Mouse (Mus musculus) liver, embryonic 11.5 days (tissue): Measurements from ENCODE around the gene Dct. TPM values are rescaled to one million over a fixed set of nuclear protein-coding genes. Genes with fewer than 3 reads are reported as not detected.

Experiments used
- ATAC-seq: fragments of 200-750 bp; cut with Nextera tagmentation; replicated peaks from 2 replicates; pipeline ENCODE4 v1.8.0; 2017; ENCODE audit warnings: moderate number of reproducible peaks, mild to moderate bottlenecking, moderate TSS enrichment, moderate library complexity; ENCODE audit not compliant: low FRiP score
- DNase-seq: peaks from one replicate; pipeline ENCODE4 v3.0.0-alpha.2; 2017; ENCODE audit warnings: low spot score
- H3K27ac ChIP-seq: fragments of 300-500 bp; sonication (generic); 2 replicates; pipeline ENCODE4 v1.5.1; 2014; ENCODE audit warnings: mild to moderate bottlenecking, low read depth, low read length, control low read depth
- H3K27me3 ChIP-seq: fragments of 300-500 bp; sonication (generic); replicated peaks from 2 replicates; pipeline ENCODE4 v1.6.1; 2014; ENCODE audit warnings: low read length, mixed read lengths; ENCODE audit not compliant: control insufficient read depth, insufficient read depth
- H3K36me3 ChIP-seq: fragments of 300-500 bp; sonication (generic); 2 replicates; pipeline ENCODE4 v1.6.1; 2014; ENCODE audit warnings: mild to moderate bottlenecking, low read length, moderate library complexity, mixed read lengths; ENCODE audit not compliant: control insufficient read depth, insufficient read depth
- H3K4me1 ChIP-seq: fragments of 300-500 bp; sonication (generic); replicated peaks from 2 replicates; pipeline ENCODE4 v1.6.1; 2014; ENCODE audit warnings: low read length, mixed read lengths; ENCODE audit not compliant: control insufficient read depth, insufficient read depth
- H3K4me2 ChIP-seq: fragments of 300-500 bp; sonication (generic); 2 replicates; pipeline ENCODE4 v1.6.1; 2014; ENCODE audit warnings: mild to moderate bottlenecking, control low read depth, moderate library complexity
- H3K4me3 ChIP-seq: fragments of 300-500 bp; sonication (generic); 2 replicates; pipeline ENCODE4 v1.5.1; 2014; ENCODE audit warnings: low read depth, low read length, control low read depth
- H3K9ac ChIP-seq: fragments of 300-500 bp; sonication (generic); 2 replicates; pipeline ENCODE4 v1.6.1; 2014; ENCODE audit warnings: low read depth, low read length, control low read depth
- H3K9me3 ChIP-seq: fragments of 300-500 bp; sonication (generic); 2 replicates; pipeline ENCODE4 v1.6.1; 2016; ENCODE audit warnings: low read length, inconsistent platforms, mixed read lengths; ENCODE audit not compliant: control insufficient read depth
- WGBS: fragments of 180-500 bp; shearing (Covaris S2); extraction: QIAGEN DNeasy Blood & Tissue Kit; methylation state at CpG from one replicate; pipeline ENCODE4 v1.1.7; 2014; 5-methylcytosine and 5-hydroxymethylcytosine counted together
- polyA plus RNA-seq: library from polyadenylated mRNA; unstranded; fragments of >200 nt; fragmentation: Nextera tagmentation; extraction: Ambion mirVana; gene quantifications from 2 replicates; pipeline ENCODE4 v1.2.1, GENCODE M21; 2014

The Dct gene
- polyA plus RNA-seq, 1 experiment from 2014 or later, result 1.1 TPM

DNA sequence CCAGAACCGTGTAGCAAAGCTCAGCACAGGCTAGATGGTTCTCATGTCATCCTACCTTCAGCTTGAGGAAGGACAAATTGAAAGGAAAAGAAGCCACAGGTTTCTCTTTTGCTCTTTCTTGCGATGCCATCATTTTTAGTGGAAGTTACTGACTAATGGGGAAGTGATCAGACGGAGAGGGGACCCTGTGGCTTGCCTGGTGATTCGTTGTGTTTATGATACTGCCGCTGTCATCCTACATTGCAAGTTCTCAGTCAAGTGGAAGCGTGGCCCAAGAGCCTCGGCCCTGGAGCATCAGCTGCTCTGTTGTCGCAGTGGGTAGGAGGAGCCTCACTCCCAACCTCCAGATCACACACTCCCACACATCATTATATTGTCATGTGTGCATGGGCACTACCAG, 61.8 kb downstream of the Dct start:
- 57% methylated on average over 8 of the region's 8 CpGs for WGBS
- Histone ChIP-seq H3K4me1 (no peaks in the 10 kb centered on the region), H3K36me3 (no peaks in the 10 kb centered on the region), H3K9me3 (no peaks in the 10 kb centered on the region), H3K4me2 (no peak overlapping the region), H3K4me3 (no peak overlapping the region), H3K9ac (no peak overlapping the region), H3K27ac (no peak overlapping the region), H3K27me3 (no peaks in the 10 kb centered on the region)
- DNase-seq (no peak), ATAC-seq (no peak)

DNA sequence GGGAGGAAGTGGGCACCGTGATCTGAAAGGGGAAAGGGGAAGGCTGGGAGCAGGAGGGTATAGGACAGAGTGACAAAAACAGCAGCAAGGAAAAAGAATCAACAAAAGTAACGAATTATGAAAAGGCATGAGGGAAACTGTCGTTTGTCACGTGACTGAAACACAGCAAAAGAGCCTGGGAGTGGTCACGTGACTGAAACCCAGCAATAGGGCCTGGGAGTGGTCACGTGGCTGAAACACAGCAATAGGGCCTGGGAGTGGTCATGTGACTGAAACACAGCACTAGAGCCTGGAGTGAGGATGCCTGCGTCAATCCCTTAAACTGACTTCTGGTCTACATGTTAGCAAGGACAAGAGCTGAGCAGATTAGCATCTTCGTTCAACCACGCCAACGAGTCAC, 63.6 kb downstream of the Dct start:
- DNase-seq (no peak), ATAC-seq (no peak)
- Histone ChIP-seq H3K36me3 (no peaks in the 10 kb centered on the region), H3K27ac (no peak overlapping the region), H3K4me3 (no peak overlapping the region), H3K4me2 (no peak overlapping the region), H3K9ac (no peak overlapping the region), H3K4me1 (no peaks in the 10 kb centered on the region), H3K27me3 (no peaks in the 10 kb centered on the region), H3K9me3 (no peaks in the 10 kb centered on the region)
- 77% methylated on average over 10 of the region's 10 CpGs for WGBS

DNA sequence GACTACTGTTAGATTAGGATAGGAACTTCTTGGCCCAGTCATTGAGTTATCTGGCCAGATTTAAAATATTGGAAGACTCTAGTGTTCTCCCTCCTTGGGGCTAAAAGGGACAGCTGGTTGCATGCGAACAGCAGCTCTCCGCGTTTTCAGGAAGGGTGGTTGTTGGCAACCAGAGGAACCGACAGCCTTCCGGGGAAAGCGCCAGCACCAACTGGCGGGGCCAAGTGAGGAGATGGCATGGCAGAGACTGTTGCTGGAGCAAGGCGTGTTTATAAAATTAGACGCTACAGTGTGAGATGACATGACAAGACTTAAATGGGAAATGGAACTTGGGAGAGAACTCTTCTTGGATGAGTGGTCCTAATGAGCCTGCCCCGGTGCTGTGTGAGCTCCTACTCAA, 70.5 kb downstream of the Dct start:
- no peak for ATAC-seq
- no peak overlapping the region for H3K4me2 ChIP-seq
- WGBS, result 93% methylated on average over 10 of the region's 10 CpGs
- no peak for DNase-seq
- no peaks in the 10 kb centered on the region for H3K36me3 ChIP-seq
- H3K27me3 ChIP-seq, result no peaks in the 10 kb centered on the region
- H3K27ac ChIP-seq, result no peak overlapping the region
- H3K4me3 ChIP-seq, result no peak overlapping the region
- H3K9me3 ChIP-seq, result no peaks in the 10 kb centered on the region
- H3K4me1 ChIP-seq, result no peaks in the 10 kb centered on the region
- H3K9ac ChIP-seq, result no peak overlapping the region

DNA sequence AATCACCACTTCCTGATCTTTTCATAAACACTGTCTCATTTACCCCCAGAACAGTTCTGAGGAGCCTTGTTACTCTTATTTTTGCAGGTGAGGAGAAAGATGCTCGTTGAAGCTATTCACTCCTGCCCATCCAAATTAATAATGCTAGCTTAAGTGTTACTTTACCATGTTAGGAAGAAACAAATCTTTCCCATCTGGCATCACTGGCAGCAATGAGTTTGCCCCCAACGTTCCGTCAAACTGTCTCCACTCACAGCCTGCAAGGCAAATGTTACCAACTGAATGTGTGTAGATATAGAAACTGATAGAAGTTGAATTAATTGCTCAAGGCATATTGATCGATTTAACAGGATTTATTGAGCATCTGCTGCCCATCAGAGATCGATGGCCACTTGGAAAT, 79.5 kb downstream of the Dct start:
- H3K4me3 ChIP-seq, result no peak overlapping the region
- 86% methylated on average over 5 of the region's 5 CpGs for WGBS
- no peaks in the 10 kb centered on the region for H3K9me3 ChIP-seq
- H3K27ac ChIP-seq, result no peak overlapping the region
- no peaks in the 10 kb centered on the region for H3K27me3 ChIP-seq
- no peaks in the 10 kb centered on the region for H3K36me3 ChIP-seq
- H3K4me1 ChIP-seq, result no peaks in the 10 kb centered on the region
- H3K4me2 ChIP-seq, result no peak overlapping the region
- DNase-seq (no peak), ATAC-seq (no peak)
- no peak overlapping the region for H3K9ac ChIP-seq

Other genes starting within 250 kb of the Dct start
- gene Tgds, start 80.5 kb upstream of the Dct start, polyA plus RNA-seq, result 33.5 and 35.4 TPM in 2 replicates
- 26.6 and 30.5 TPM in 2 replicates for gene Gpr180, start 84.9 kb upstream of the Dct start, polyA plus RNA-seq
- gene Sox21, start 184.8 kb upstream of the Dct start, polyA plus RNA-seq, result 0.08 and 0.12 TPM in 2 replicates
- gene Gm9376, start 214.7 kb upstream of the Dct start, polyA plus RNA-seq, result not detected in 2 replicates